Mouse (Mus musculus) G1E (cell line): ENCODE measurements at regions not wholly inside any gene's neighbourhood (a gene's known extent, or its start where the extent isn't known, plus 50 kb on each side); places are given as distances from the start of the nearest gene placed in this dataset.

Experiments used
- CTCF ChIP-seq: IDR thresholded peaks from 2 replicates; pipeline ENCODE4 v1.5.1; 2012; ENCODE audit warnings: low read depth, low read length, inconsistent platforms, mixed read lengths
- GATA1 ChIP-seq: IDR thresholded peaks from 2 replicates; pipeline ENCODE4 v1.6.1; 2012; ENCODE audit warnings: borderline replicate concordance, low read length, inconsistent platforms, mixed read lengths
- GATA2 ChIP-seq: IDR thresholded peaks from 2 replicates; pipeline ENCODE4 v1.6.1; 2012; ENCODE audit warnings: low read depth, low read length, inconsistent platforms, borderline replicate concordance
- TAL1 ChIP-seq: conservative IDR thresholded peaks from 2 replicates; pipeline ENCODE4 v1.6.1; 2012; ENCODE audit warnings: low read depth, low read length, inconsistent platforms, mixed read lengths

GRCm38 (mm10) chr6:31219736-31220135 lies 178.8 kb upstream of the Mkln1 start:
- TF ChIP-seq CTCF (no peak), TAL1 (no peak), GATA1 (no peak), GATA2 (no peak)
